Mouse (Mus musculus) embryonic fibroblast, embryonic 13.5 days (primary cell): ENCODE results near the gene Gabrg3.

Experiments used
- CTCF ChIP-seq: IDR thresholded peaks from 2 replicates; pipeline ENCODE4 v1.5.1; 2011; ENCODE audit warnings: mild to moderate bottlenecking, control low read depth, low read length, moderate library complexity, borderline replicate concordance; ENCODE audit not compliant: insufficient read depth
- POLR2A ChIP-seq: IDR thresholded peaks from 2 replicates; pipeline ENCODE4 v1.6.1; 2011; ENCODE audit warnings: low read depth, mild to moderate bottlenecking, control low read depth, low read length, moderate library complexity

DNA sequence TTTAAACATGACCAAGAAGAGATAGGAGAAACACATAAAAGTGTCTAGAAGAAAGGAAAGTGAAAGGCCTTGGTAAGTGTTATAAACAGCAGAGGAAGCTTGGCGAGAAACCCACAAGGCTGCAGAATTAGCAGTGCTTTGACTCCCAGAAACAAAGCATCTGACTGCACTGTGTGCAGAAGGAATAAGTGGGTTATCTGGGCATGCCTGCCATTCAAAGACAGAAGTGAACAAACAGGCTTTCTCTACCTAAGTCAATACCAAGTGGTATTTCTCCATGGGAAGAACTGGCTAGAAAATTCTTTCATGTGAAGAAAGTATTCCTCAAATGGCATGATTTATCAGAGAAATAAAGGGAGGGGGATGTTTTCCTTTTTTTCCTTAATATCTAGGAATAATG, 201.0 kb downstream of the Gabrg3 start:
- TF ChIP-seq CTCF (no peak), POLR2A (no peak)
